Comparison of ENCODE assay signal across 25 mouse cellular contexts in the genomic region with DNA sequence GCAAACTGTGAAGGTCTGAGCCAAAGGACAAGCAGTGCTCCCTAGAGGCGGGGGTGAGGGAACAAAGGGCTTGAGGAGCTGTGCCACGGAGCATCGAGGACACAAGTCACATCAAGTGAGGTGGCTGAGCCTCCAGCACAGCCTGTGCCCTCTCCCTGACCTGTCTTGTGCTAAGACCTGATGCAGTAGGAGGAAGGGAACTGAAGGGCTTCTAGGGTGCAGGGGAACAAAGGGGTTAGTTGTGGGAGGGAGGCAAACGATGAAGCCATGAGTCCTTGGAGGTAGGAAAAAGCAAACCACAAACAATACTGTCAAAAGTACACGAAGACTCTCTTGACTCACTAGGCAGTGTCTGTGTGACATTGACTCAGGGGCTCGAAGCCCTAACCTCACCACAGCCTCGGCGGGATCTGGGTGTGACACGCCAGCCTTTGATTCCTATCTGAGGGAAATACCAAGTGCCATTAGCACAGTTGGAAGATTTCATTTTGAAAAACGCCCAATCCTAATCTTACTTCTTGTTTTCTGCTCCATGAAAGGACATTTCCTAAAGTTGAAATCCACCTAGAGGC. TPM values are rescaled to one million over a fixed set of nuclear protein-coding genes. Genes with fewer than 3 reads are reported as not detected.
DNase-seq lines count a peak whose midpoint lies in the region; ATAC-seq lines count a peak whose summit lies in the region.
"Had no signal": no experiment of that assay in that cellular context is flagged by ENCODE, and none has a peak within 500 bp of the region (broad histone marks: within the 10 kb centered on the region; RNA-seq: fewer than 3 reads in every experiment).

No protein-coding gene starts in this region.

- no peak overlapping the region for H3K4me2 ChIP-seq in liver, embryonic 11.5 days
- H3K4me2 ChIP-seq: heart, embryonic 12.5 days; intestine, embryonic 15.5 days; limb, embryonic 12.5 days; liver, embryonic 12.5 days had no signal

- no peaks in the 10 kb centered on the region for H3K9me3 ChIP-seq in liver, embryonic 11.5 days (ENCODE audit: control insufficient read depth, low read length)
- H3K9me3 ChIP-seq: heart, embryonic 12.5 days; hindbrain, embryonic 10.5 days; intestine, embryonic 15.5 days; limb, embryonic 12.5 days; liver, embryonic 12.5 days had no signal

- no peak overlapping the region for H3K27ac ChIP-seq in liver, embryonic 11.5 days (ENCODE audit: low read depth, low read length)
- H3K27ac ChIP-seq: hindbrain, embryonic 10.5 days; intestine, embryonic 15.5 days; limb, embryonic 12.5 days; liver, embryonic 12.5 days had no signal

- peak; percentile 53 to 72 for DNase-seq in adrenal gland, adult (ENCODE audit: inconsistent age in 2 of 2, low spot score in 1 of 2)
- no peak for DNase-seq in adrenal gland, adult 18-20 months (ENCODE audit: low spot score in 2 of 2)
- peak; percentile 16 for DNase-seq in testis, postnatal 14 days (ENCODE audit: low spot score)
- DNase-seq in testis, postnatal 10 days (ENCODE audit: low spot score) = no peak
- no peak for DNase-seq in right cerebral cortex, postnatal 36 days (ENCODE audit: low spot score in 2 of 2)
- no peak for DNase-seq in liver, embryonic 11.5 days (ENCODE audit: low spot score)
- no peak for DNase-seq in thymus, postnatal 4 days
- DNase-seq: cerebellum, adult 11 months; forebrain, postnatal 0 days; gastrocnemius, postnatal 25 days; heart, adult 18-20 months; heart, postnatal 10 days; kidney, adult 8-10 months; kidney, postnatal 14 days; lung, adult 18-20 months; lung, postnatal 10 days; thymus, postnatal 14 days had no signal

- ATAC-seq in megakaryocyte, adult 5-6 weeks (ENCODE audit: poor library complexity, severe bottlenecking) = peak; percentile 52
- no peak for ATAC-seq in liver, embryonic 11.5 days (replicated peaks; ENCODE audit: low FRiP score)
- ATAC-seq: forebrain, postnatal 0 days; hindbrain, embryonic 16.5 days; intestine, embryonic 15.5 days; liver, embryonic 12.5 days; midbrain, embryonic 16.5 days had no signal

- H3K4me3 ChIP-seq in liver, embryonic 11.5 days (ENCODE audit: low read depth, low read length) = no peak overlapping the region
- H3K4me3 ChIP-seq: heart, embryonic 12.5 days; hindbrain, embryonic 10.5 days; intestine, embryonic 15.5 days; limb, embryonic 12.5 days; liver, embryonic 12.5 days had no signal

- H3K4me1 ChIP-seq in liver, embryonic 11.5 days (replicated peaks; ENCODE audit: control insufficient read depth, insufficient read depth, low read length) = no peaks in the 10 kb centered on the region
- H3K4me1 ChIP-seq: hindbrain, embryonic 10.5 days; intestine, embryonic 15.5 days; limb, embryonic 12.5 days had no signal

- H3K9ac ChIP-seq in liver, embryonic 11.5 days (ENCODE audit: low read depth, low read length) = no peak overlapping the region
- H3K9ac ChIP-seq: forebrain, postnatal 0 days; heart, embryonic 12.5 days; intestine, embryonic 15.5 days; limb, embryonic 12.5 days; liver, embryonic 12.5 days had no signal

- no peaks in the 10 kb centered on the region; the same call in 1 of the 2 replicates for H3K36me3 ChIP-seq in liver, embryonic 11.5 days (ENCODE audit: control insufficient read depth, insufficient read depth, low read length)

- no peaks in the 10 kb centered on the region for H3K27me3 ChIP-seq in liver, embryonic 11.5 days (replicated peaks; ENCODE audit: control insufficient read depth, insufficient read depth, low read length)
- H3K27me3 ChIP-seq: heart, embryonic 12.5 days; intestine, embryonic 15.5 days; limb, embryonic 12.5 days; liver, embryonic 12.5 days had no signal

- 52% methylated on average over 10 of the region's 10 CpGs for WGBS in liver, embryonic 11.5 days

RNA-seq across cellular contexts. Expression of a gene that starts 28.2 kb away (rescaled TPM):
- 10 to 100 TPM; 18.3 to 19.4 TPM for total RNA-seq in adrenal gland, adult 18-20 months (2021)
- total RNA-seq in megakaryocyte, adult 5-6 weeks (2015) = 0.84 and 2.1 TPM in 2 replicates
- 0.24 and 1.7 TPM in 2 replicates for total RNA-seq in megakaryocyte, adult 5-6 weeks (2017)
- polyA plus RNA-seq in liver, embryonic 11.5 days (2014; fragmentation: Nextera tagmentation; extraction: Ambion mirVana) = 12.5 and 12.8 TPM in 2 replicates

RNA-seq across cellular contexts. Expression of a gene that starts 30.8 kb away (rescaled TPM):
- 1 to 10 TPM; 1.2 to 5.9 TPM for total RNA-seq in adrenal gland, adult 18-20 months (2021)
- not detected in 2 replicates for total RNA-seq in megakaryocyte, adult 5-6 weeks (2015)
- total RNA-seq in megakaryocyte, adult 5-6 weeks (2017) = not detected in 2 replicates
- polyA plus RNA-seq in liver, embryonic 11.5 days (2014; fragmentation: Nextera tagmentation; extraction: Ambion mirVana) = 0.17 and 0.22 TPM in 2 replicates
- polyA plus RNA-seq: liver, embryonic 12.5 days had no signal

RNA-seq across cellular contexts. Expression of a gene that starts 31.8 kb away (rescaled TPM):
- total RNA-seq in adrenal gland, adult 18-20 months (2021) = 100 to 1,000 TPM in 1 of 2 experiments, 10 to 100 TPM in 1; 75.4 to 115 TPM
- 8.0 and 9.0 TPM in 2 replicates for total RNA-seq in megakaryocyte, adult 5-6 weeks (2015)
- 11.8 and 28.5 TPM in 2 replicates for total RNA-seq in megakaryocyte, adult 5-6 weeks (2017)
- polyA plus RNA-seq in liver, embryonic 11.5 days (2014; fragmentation: Nextera tagmentation; extraction: Ambion mirVana) = 40.6 and 45.2 TPM in 2 replicates

Comparison
In these comparisons a context has a peak if more than half of its experiments do, and no peak if none do; other contexts are left out.
1. DNase-seq: peak in adrenal gland, adult (2 of 2) and testis, postnatal 14 days (single experiment); none in adrenal gland, adult 18-20 months (0 of 2), testis, postnatal 10 days (single experiment), right cerebral cortex, postnatal 36 days (0 of 2), liver, embryonic 11.5 days (single experiment) and thymus, postnatal 4 days (single experiment).
2. RNA of a gene that starts 28.2 kb away (total RNA-seq): 18.3 to 19.4 TPM in adrenal gland, adult 18-20 months; 0.24 to 2.1 TPM in megakaryocyte, adult 5-6 weeks; every median in the first group is over 4 times any median in the second.